In genomic region chr14:8961554-8961953, GRCm38 (mm10) we compare ENCODE assay signal across 26 mouse cellular contexts.
DNase-seq lines count a peak whose midpoint lies in the region; ATAC-seq and TF ChIP-seq lines count a peak whose summit lies in the region.
"Had no signal": no experiment of that assay in that cellular context is flagged by ENCODE, and none has a peak within 500 bp of the region (broad histone marks: within the 10 kb centered on the region; RNA-seq: fewer than 3 reads in every experiment).

No protein-coding gene starts in this region.

- H3K4me3 ChIP-seq in hindbrain, embryonic 14.5 days (replicated peaks; ENCODE audit: low read length), result no peak overlapping the region
- H3K4me3 ChIP-seq in hindbrain, postnatal 0 days (ENCODE audit: low read length), result no peak overlapping the region
- H3K4me3 ChIP-seq in neural tube, embryonic 15.5 days (replicated peaks), result no peak overlapping the region
- H3K4me3 ChIP-seq in limb, embryonic 12.5 days (replicated peaks), result no peak overlapping the region
- H3K4me3 ChIP-seq: forebrain, embryonic 10.5 days; forebrain, embryonic 15.5 days; heart, adult 2 months; heart, embryonic 13.5 days; left cerebral cortex, adult 2 months; liver, embryonic 12.5 days; midbrain, embryonic 12.5 days; stomach, embryonic 15.5 days had no signal

- H3K27me3 ChIP-seq in hindbrain, embryonic 14.5 days (ENCODE audit: control insufficient read depth, insufficient read depth, low read length), result no peaks in the 10 kb centered on the region
- H3K27me3 ChIP-seq in hindbrain, postnatal 0 days (ENCODE audit: insufficient read depth, low read length), result no peaks in the 10 kb centered on the region
- H3K27me3 ChIP-seq in neural tube, embryonic 15.5 days (replicated peaks), result no peaks in the 10 kb centered on the region
- no peaks in the 10 kb centered on the region for H3K27me3 ChIP-seq in limb, embryonic 12.5 days
- H3K27me3 ChIP-seq: forebrain, embryonic 15.5 days; heart, embryonic 13.5 days; liver, embryonic 12.5 days; midbrain, embryonic 12.5 days; stomach, embryonic 15.5 days had no signal

- H3K4me2 ChIP-seq in hindbrain, embryonic 14.5 days (replicated peaks), result no peak overlapping the region
- no peak overlapping the region for H3K4me2 ChIP-seq in hindbrain, postnatal 0 days (ENCODE audit: low read depth, low read length)
- H3K4me2 ChIP-seq in neural tube, embryonic 15.5 days, result no peak overlapping the region
- no peak overlapping the region for H3K4me2 ChIP-seq in limb, embryonic 12.5 days
- H3K4me2 ChIP-seq: forebrain, embryonic 15.5 days; heart, embryonic 13.5 days; liver, embryonic 12.5 days; midbrain, embryonic 12.5 days; stomach, embryonic 15.5 days had no signal

- no peaks in the 10 kb centered on the region for H3K4me1 ChIP-seq in hindbrain, embryonic 14.5 days (replicated peaks; ENCODE audit: control insufficient read depth, insufficient read depth, low read length)
- H3K4me1 ChIP-seq in hindbrain, postnatal 0 days (ENCODE audit: insufficient read depth, low read length), result no peaks in the 10 kb centered on the region
- H3K4me1 ChIP-seq in neural tube, embryonic 15.5 days, result no peaks in the 10 kb centered on the region
- no peaks in the 10 kb centered on the region for H3K4me1 ChIP-seq in limb, embryonic 12.5 days (replicated peaks)
- H3K4me1 ChIP-seq: forebrain, embryonic 10.5 days; liver, embryonic 12.5 days; midbrain, embryonic 12.5 days; stomach, embryonic 15.5 days had no signal

- H3K9ac ChIP-seq in hindbrain, embryonic 14.5 days, result no peak overlapping the region
- H3K9ac ChIP-seq in hindbrain, postnatal 0 days (replicated peaks; ENCODE audit: low read length), result no peak overlapping the region
- H3K9ac ChIP-seq in neural tube, embryonic 15.5 days (replicated peaks), result no peak overlapping the region
- no peak overlapping the region for H3K9ac ChIP-seq in limb, embryonic 12.5 days (replicated peaks)
- H3K9ac ChIP-seq: forebrain, embryonic 15.5 days; heart, embryonic 13.5 days; liver, embryonic 12.5 days; liver, postnatal 0 days; midbrain, embryonic 12.5 days; stomach, embryonic 15.5 days had no signal

- H3K27ac ChIP-seq in hindbrain, embryonic 14.5 days, result no peak overlapping the region
- H3K27ac ChIP-seq in hindbrain, postnatal 0 days, result no peak overlapping the region
- H3K27ac ChIP-seq in neural tube, embryonic 15.5 days (replicated peaks), result no peak overlapping the region
- no peak overlapping the region for H3K27ac ChIP-seq in limb, embryonic 12.5 days
- H3K27ac ChIP-seq: forebrain, embryonic 10.5 days; forebrain, embryonic 15.5 days; heart, adult 2 months; heart, embryonic 13.5 days; left cerebral cortex, adult 2 months; liver, embryonic 12.5 days; midbrain, embryonic 12.5 days; stomach, embryonic 15.5 days had no signal

- 0 out of 2 replicates have a peak, but pooled peaks have one; percentile 43 for ATAC-seq in hindbrain, embryonic 14.5 days (ENCODE audit: low FRiP score)
- no peak for ATAC-seq in hindbrain, postnatal 0 days
- peak; percentile 31; the same call in 1 of the 2 replicates for ATAC-seq in neural tube, embryonic 15.5 days (ENCODE audit: low FRiP score)
- peak; percentile 49; the same call in 1 of the 2 replicates for ATAC-seq in limb, embryonic 12.5 days (ENCODE audit: insufficient number of reproducible peaks, insufficient read depth, low FRiP score, low TSS enrichment, low read depth)
- ATAC-seq: forebrain, embryonic 15.5 days; inflammation-experienced regulatory T-cells, adult 6 months; liver, embryonic 12.5 days; liver, postnatal 0 days had no signal

- no peaks in the 10 kb centered on the region for H3K36me3 ChIP-seq in hindbrain, embryonic 14.5 days (replicated peaks; ENCODE audit: control insufficient read depth, insufficient read depth)
- H3K36me3 ChIP-seq in hindbrain, postnatal 0 days (ENCODE audit: insufficient read depth, low read length), result no peaks in the 10 kb centered on the region
- H3K36me3 ChIP-seq in neural tube, embryonic 15.5 days, result no peaks in the 10 kb centered on the region
- H3K36me3 ChIP-seq in limb, embryonic 12.5 days, result no peaks in the 10 kb centered on the region
- H3K36me3 ChIP-seq: forebrain, embryonic 10.5 days; forebrain, embryonic 15.5 days; heart, embryonic 13.5 days; liver, embryonic 12.5 days; midbrain, embryonic 12.5 days; stomach, embryonic 15.5 days had no signal

- no peak for TF ChIP-seq CTCF in hindbrain, postnatal 0 days (IDR thresholded peaks at IDR 0.05; ENCODE audit: low read depth)

- no peaks in the 10 kb centered on the region for H3K9me3 ChIP-seq in hindbrain, embryonic 14.5 days (ENCODE audit: control insufficient read depth, low read length)
- H3K9me3 ChIP-seq in hindbrain, postnatal 0 days (ENCODE audit: low read length), result no peaks in the 10 kb centered on the region
- H3K9me3 ChIP-seq in neural tube, embryonic 15.5 days (replicated peaks), result no peaks in the 10 kb centered on the region
- H3K9me3 ChIP-seq in limb, embryonic 12.5 days, result no peaks in the 10 kb centered on the region
- H3K9me3 ChIP-seq: forebrain, embryonic 10.5 days; forebrain, embryonic 15.5 days; heart, embryonic 13.5 days; liver, embryonic 12.5 days; midbrain, embryonic 12.5 days; stomach, embryonic 15.5 days had no signal

- peak; percentile 25 for DNase-seq in hindbrain, embryonic 14.5 days (ENCODE audit: low spot score)
- DNase-seq in hindbrain, postnatal 0 days (ENCODE audit: low spot score), result no peak
- DNase-seq in neural tube, embryonic 10.5 days (ENCODE audit: extremely low spot score, low spot score), result no peak
- no peak for DNase-seq in adrenal gland, adult 18-20 months (ENCODE audit: low spot score in 2 of 2)
- DNase-seq in cerebellum, postnatal 14 days, result no peak
- DNase-seq: adrenal gland, adult 2 months; adrenal gland, postnatal 36 days; cerebellum, adult 9-10 months; heart, adult 2 months; heart, postnatal 10 days; kidney, adult 11 months; kidney, postnatal 14 days; liver, postnatal 0 days; lung, postnatal 36 days; right cerebral cortex, postnatal 25 days; thymus, postnatal 14 days had no signal

- 48% methylated on average over 2 of the region's 2 CpGs for WGBS in hindbrain, embryonic 14.5 days
- WGBS in hindbrain, postnatal 0 days, result 47% methylated on average over 2 of the region's 2 CpGs
- WGBS in neural tube, embryonic 15.5 days, result 38% methylated on average over 2 of the region's 2 CpGs
- 29% methylated on average over 2 of the region's 2 CpGs for WGBS in limb, embryonic 12.5 days
